Mouse (Mus musculus) kidney, postnatal 4 days (tissue): ENCODE measurements around the gene Gm49359.
"Not testable (repeated sequence)": the region's sequence is repeated elsewhere in the genome, so short reads cannot be mapped to it uniquely, and the experiment has no call there.

Source experiments
- DNase-seq, 2 experiments: peaks; one replicate each; pipeline ENCODE4 v3.0.0; 2021; ENCODE audit warnings: mixed read lengths in 2 of 2

Gene Gm49359

GRCm38 (mm10) chr13:62466424-62467334 lies at the start of gene Gm49359:
Gm49359 (minus strand) TSS chr13:62466832.
- peak; percentile 88 to 93 for DNase-seq

GRCm38 (mm10) chr13:62510641-62511420 lies 44.2 kb upstream of the Gm49359 start:
- DNase-seq, result not testable (repeated sequence)

GRCm38 (mm10) chr13:62472661-62473060 lies 6.0 kb upstream of the Gm49359 start:
- not testable (repeated sequence) for DNase-seq

GRCm38 (mm10) chr13:62469947-62470346 lies 3.3 kb upstream of the Gm49359 start:
- not testable (repeated sequence) for DNase-seq
